Mouse (Mus musculus): Measurements from ENCODE around the gene Lypd6. TPM values are rescaled to one million over a fixed set of nuclear protein-coding genes. Genes with fewer than 3 reads are reported as not detected.

Lypd6 gene
- polyA plus RNA-seq, 1 experiment from 2014 or later: 20.1 TPM

- 32% methylated on average over 2 of the region's 2 CpGs for whole genome bisulfite sequencing
Observed at GRCm38 (mm10) chr2:50200541-50200940, 134.3 kb downstream of the Lypd6 start.

GRCm38 (mm10) chr2:50220574-50220973 lies 154.3 kb downstream of the Lypd6 start:
- H3K9me3 ChIP-seq (replicated peaks; ENCODE audit: control insufficient read depth, low read length): no peaks in the 10 kb centered on the region
- no peaks in the 10 kb centered on the region for H3K4me1 ChIP-seq (ENCODE audit: control insufficient read depth, insufficient read depth, low read length)
- no peak overlapping the region for H3K4me3 ChIP-seq (replicated peaks; ENCODE audit: low read length)
- no peak overlapping the region for H3K9ac ChIP-seq (ENCODE audit: low read length)
- H3K4me2 ChIP-seq (ENCODE audit: low read depth, low read length): no peak overlapping the region
- WGBS: 78% methylated on average over 7 of the region's 7 CpGs
- H3K27me3 ChIP-seq (ENCODE audit: control insufficient read depth, insufficient read depth, low read length): no peaks in the 10 kb centered on the region
- no peaks in the 10 kb centered on the region for H3K36me3 ChIP-seq (ENCODE audit: control insufficient read depth, insufficient read depth, low read length)
- H3K27ac ChIP-seq (ENCODE audit: low read length): no peak overlapping the region
- ATAC-seq (ENCODE audit: insufficient read depth, low FRiP score): no peak

More at GRCm38 (mm10) chr2:50200541-50200940, 134.3 kb downstream of the Lypd6 start:
- no peak overlapping the region for H3K9ac ChIP-seq (ENCODE audit: low read length)
- H3K27ac ChIP-seq (ENCODE audit: low read length): no peak overlapping the region
- H3K4me3 ChIP-seq (replicated peaks; ENCODE audit: low read length): no peak overlapping the region
- H3K9me3 ChIP-seq (replicated peaks; ENCODE audit: control insufficient read depth, low read length): no peaks in the 10 kb centered on the region
- H3K4me2 ChIP-seq (ENCODE audit: low read depth, low read length): no peak overlapping the region
- ATAC-seq (ENCODE audit: insufficient read depth, low FRiP score): no peak
- no peaks in the 10 kb centered on the region for H3K27me3 ChIP-seq (ENCODE audit: control insufficient read depth, insufficient read depth, low read length)
- H3K4me1 ChIP-seq (ENCODE audit: control insufficient read depth, insufficient read depth, low read length): no peaks in the 10 kb centered on the region
- H3K36me3 ChIP-seq (ENCODE audit: control insufficient read depth, insufficient read depth, low read length): no peaks in the 10 kb centered on the region

GRCm38 (mm10) chr2:50225019-50225418 lies 158.8 kb downstream of the Lypd6 start:
- Histone ChIP-seq H3K9me3 (replicated peaks; ENCODE audit: control insufficient read depth, low read length) (no peaks in the 10 kb centered on the region), H3K36me3 (ENCODE audit: control insufficient read depth, insufficient read depth, low read length) (no peaks in the 10 kb centered on the region), H3K9ac (ENCODE audit: low read length) (no peak overlapping the region), H3K27me3 (ENCODE audit: control insufficient read depth, insufficient read depth, low read length) (no peaks in the 10 kb centered on the region), H3K4me1 (ENCODE audit: control insufficient read depth, insufficient read depth, low read length) (no peaks in the 10 kb centered on the region), H3K4me2 (ENCODE audit: low read depth, low read length) (no peak overlapping the region), H3K27ac (ENCODE audit: low read length) (no peak overlapping the region), H3K4me3 (replicated peaks; ENCODE audit: low read length) (no peak overlapping the region)
- 68% methylated on average over 4 of the region's 4 CpGs for WGBS
- ATAC-seq (ENCODE audit: insufficient read depth, low FRiP score): no peak

- Histone ChIP-seq H3K9me3 (replicated peaks; ENCODE audit: control insufficient read depth, low read length) (no peaks in the 10 kb centered on the region), H3K4me3 (replicated peaks; ENCODE audit: low read length) (no peak overlapping the region), H3K27me3 (ENCODE audit: control insufficient read depth, insufficient read depth, low read length) (no peaks in the 10 kb centered on the region), H3K4me2 (ENCODE audit: low read depth, low read length) (no peak overlapping the region), H3K27ac (ENCODE audit: low read length) (no peak overlapping the region), H3K9ac (ENCODE audit: low read length) (no peak overlapping the region), H3K4me1 (ENCODE audit: control insufficient read depth, insufficient read depth, low read length) (no peaks in the 10 kb centered on the region), H3K36me3 (ENCODE audit: control insufficient read depth, insufficient read depth, low read length) (no peaks in the 10 kb centered on the region)
- ATAC-seq (ENCODE audit: insufficient read depth, low FRiP score): no peak
- 60% methylated on average over 8 of the region's 8 CpGs for WGBS
Observed at GRCm38 (mm10) chr2:50233491-50233890, 167.3 kb downstream of the Lypd6 start.

Other genes starting within 250 kb of the Lypd6 start
- 151 and 152 TPM in 2 replicates for gene Mmadhc, start 230.4 kb downstream of the Lypd6 start, polyA plus RNA-seq (2015; fragmentation: Nextera tagmentation; extraction: Ambion mirVana)

All from stomach, embryonic 16.5 days (tissue).